Mouse (Mus musculus) skeletal muscle tissue, postnatal 0 days (tissue): ENCODE measurements around the gene Angptl1. TPM values are rescaled to one million over a fixed set of nuclear protein-coding genes. Genes with fewer than 3 reads are reported as not detected.

Experiments
- polyA plus RNA-seq: library from polyadenylated mRNA; unstranded; fragments of >200 nt; fragmentation: Nextera tagmentation; extraction: Ambion mirVana; gene quantifications from 2 replicates; pipeline ENCODE4 v1.2.1, GENCODE M21; 2015

Angptl1 gene
- polyA plus RNA-seq, result 43.8 and 48.0 TPM in 2 replicates

DNA sequence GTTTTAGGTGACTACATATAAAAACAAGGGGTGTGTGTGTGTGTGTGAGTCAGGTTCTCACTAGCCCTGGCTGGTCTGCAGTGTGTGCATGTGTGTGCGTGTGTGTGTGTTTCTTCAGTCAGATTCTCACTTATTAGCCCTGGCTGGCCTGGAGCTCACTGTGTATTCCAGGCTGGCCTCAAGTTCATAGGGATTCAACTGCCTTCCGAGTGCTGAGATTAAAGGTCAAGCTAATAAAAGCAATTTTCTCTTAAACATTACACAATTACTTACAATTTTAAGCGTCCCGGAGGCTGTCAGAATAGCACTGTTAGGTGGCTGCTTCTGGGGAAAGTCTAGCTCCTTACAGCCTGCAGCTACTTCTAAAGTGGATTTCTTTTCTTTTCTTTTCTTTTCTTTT lies at the start of gene Angptl1:
TSS of gene Angptl1 (plus strand) at position 386 of the 400 bp plus-strand sequence.

Other genes with a start within 250 kb of the Angptl1 start
- 7.6 and 9.8 TPM in 2 replicates for gene Tor3a, start 164.2 kb upstream of the Angptl1 start, polyA plus RNA-seq
- 15.1 and 17.2 TPM in 2 replicates for gene Fam20b, start 119.5 kb upstream of the Angptl1 start, polyA plus RNA-seq
- 29.4 and 36.9 TPM in 2 replicates for gene Ralgps2, start 101.1 kb downstream of the Angptl1 start, polyA plus RNA-seq